Mouse (Mus musculus) limb, embryonic 14.5 days (tissue): ENCODE results near the gene Gnat3. TPM values are rescaled to one million over a fixed set of nuclear protein-coding genes. Genes with fewer than 3 reads are reported as not detected.

ENCODE experiments used
- ATAC-seq: fragments of 200-750 bp; cut with Nextera tagmentation; 2 replicates; pipeline ENCODE4 v1.8.0; 2017; ENCODE audit warnings: low read depth, moderate number of reproducible peaks, moderate TSS enrichment; ENCODE audit not compliant: low FRiP score
- DNase-seq: peaks from one replicate; pipeline ENCODE4 v3.0.0-alpha.2; 2015; ENCODE audit warnings: low spot score
- H3K27ac ChIP-seq: fragments of 300-500 bp; sonication (generic); replicated peaks from 2 replicates; pipeline ENCODE4 v1.5.1; 2014; ENCODE audit warnings: low read depth, mild to moderate bottlenecking, low read length, moderate library complexity, mixed read lengths
- H3K27me3 ChIP-seq: fragments of 300-500 bp; sonication (generic); 2 replicates; pipeline ENCODE4 v1.6.1; 2014; ENCODE audit warnings: low read length, mixed read lengths; ENCODE audit not compliant: control insufficient read depth, insufficient read depth
- H3K36me3 ChIP-seq: fragments of 300-500 bp; sonication (generic); 2 replicates; pipeline ENCODE4 v1.6.1; 2014; ENCODE audit warnings: mild to moderate bottlenecking, low read length, moderate library complexity, mixed read lengths; ENCODE audit not compliant: control insufficient read depth, insufficient read depth
- H3K4me1 ChIP-seq: fragments of 300-500 bp; sonication (generic); 2 replicates; pipeline ENCODE4 v1.6.1; 2014; ENCODE audit warnings: antibody characterized with exemption, low read length, mixed read lengths; ENCODE audit not compliant: control insufficient read depth, insufficient read depth
- H3K4me2 ChIP-seq: fragments of 300-500 bp; sonication (generic); replicated peaks from 2 replicates; pipeline ENCODE4 v1.6.1; 2014; ENCODE audit warnings: low read depth, mild to moderate bottlenecking, low read length, moderate library complexity; ENCODE audit not compliant: severe bottlenecking
- H3K4me3 ChIP-seq: fragments of 300-500 bp; sonication (generic); replicated peaks from 2 replicates; pipeline ENCODE4 v1.5.1; 2014; ENCODE audit warnings: low read length
- H3K9ac ChIP-seq: fragments of 300-500 bp; sonication (generic); 2 replicates; pipeline ENCODE4 v1.6.1; 2014; ENCODE audit warnings: mild to moderate bottlenecking, low read depth, low read length, moderate library complexity; ENCODE audit not compliant: severe bottlenecking
- H3K9me3 ChIP-seq: fragments of 300-500 bp; sonication (generic); 2 replicates; pipeline ENCODE4 v1.6.1; 2016; ENCODE audit warnings: low read length; ENCODE audit not compliant: control insufficient read depth
- POLR2A ChIP-seq: fragments of 200-500 bp; IDR thresholded peaks from 2 replicates; pipeline ENCODE4 v1.8.0; 2012; ENCODE audit warnings: inconsistent platforms, mild to moderate bottlenecking, moderate library complexity, borderline replicate concordance; ENCODE audit not compliant: insufficient read depth, insufficient read length; ENCODE audit errors: extremely low read depth
- WGBS: fragments of 180-500 bp; shearing (Covaris S2); extraction: QIAGEN DNeasy Blood & Tissue Kit; methylation state at CpG from one replicate; pipeline ENCODE4 v1.1.7; 2014; 5-methylcytosine and 5-hydroxymethylcytosine counted together
- polyA plus RNA-seq, 2 experiments: library from polyadenylated mRNA; depleted of rRNA in 1 of 2; stranded (reverse) in 1 of 2; unstranded in 1 of 2; fragments of >200 nt; fragmentation: Nextera tagmentation in 1 of 2; extraction: Ambion mirVana in 1 of 2; gene quantifications; 2 replicates each; pipeline versions ENCODE4 v1.2.1 to v1.2.3; 2012 to 2014

The Gnat3 gene
- not detected in 2 replicates for polyA plus RNA-seq (2012; rRNA removed)
- polyA plus RNA-seq (2014; fragmentation: Nextera tagmentation; extraction: Ambion mirVana), result 0.14 TPM in 1 of 2 replicates, not detected in the other

GRCm38 (mm10) chr5:17962249-17962648 is at the start of gene Gnat3:
Gene Gnat3 (plus strand): TSS chr5:17962549.
- no peaks in the 10 kb centered on the region for H3K4me1 ChIP-seq
- no peak within 1 kb of the TSS for H3K9ac ChIP-seq
- H3K36me3 ChIP-seq, result no peaks in the 10 kb centered on the region
- no peak within 1 kb of the TSS for H3K4me3 ChIP-seq
- H3K27ac ChIP-seq, result no peak within 1 kb of the TSS
- no peaks in the 10 kb centered on the region for H3K27me3 ChIP-seq
- H3K9me3 ChIP-seq, result no peaks in the 10 kb centered on the region
- 80% methylated on average over 5 of the region's 5 CpGs for WGBS
- H3K4me2 ChIP-seq, result no peak within 1 kb of the TSS
- DNase-seq (no peak), ATAC-seq (no peak)
- no peak for TF ChIP-seq POLR2A

GRCm38 (mm10) chr5:17918966-17919365 is 43.4 kb upstream of the Gnat3 start:
- no peak for ATAC-seq
- WGBS, result 68% methylated on average over 5 of the region's 5 CpGs
- no peaks in the 10 kb centered on the region for H3K4me1 ChIP-seq
- H3K27ac ChIP-seq, result no peak overlapping the region
- H3K4me2 ChIP-seq, result no peak overlapping the region
- H3K9me3 ChIP-seq, result no peaks in the 10 kb centered on the region
- no peak for DNase-seq
- H3K27me3 ChIP-seq, result no peaks in the 10 kb centered on the region
- no peak overlapping the region for H3K9ac ChIP-seq
- H3K36me3 ChIP-seq, result no peaks in the 10 kb centered on the region
- no peak overlapping the region for H3K4me3 ChIP-seq
- TF ChIP-seq POLR2A, result no peak

- H3K4me1 ChIP-seq, result no peaks in the 10 kb centered on the region
- TF ChIP-seq POLR2A, result no peak
- no peaks in the 10 kb centered on the region for H3K27me3 ChIP-seq
- H3K4me3 ChIP-seq, result no peak overlapping the region
- no peak for ATAC-seq
- no peaks in the 10 kb centered on the region for H3K36me3 ChIP-seq
- DNase-seq, result no peak
- H3K4me2 ChIP-seq, result no peak overlapping the region
- 80% methylated on average over 3 of the region's 3 CpGs for WGBS
- H3K27ac ChIP-seq, result no peak overlapping the region
- no peak overlapping the region for H3K9ac ChIP-seq
- no peaks in the 10 kb centered on the region for H3K9me3 ChIP-seq
Measured at GRCm38 (mm10) chr5:17923648-17924047, 38.7 kb upstream of the Gnat3 start.

- ATAC-seq, result no peak
- Histone ChIP-seq H3K9me3 (no peaks in the 10 kb centered on the region), H3K9ac (no peak overlapping the region), H3K36me3 (no peaks in the 10 kb centered on the region), H3K4me1 (no peaks in the 10 kb centered on the region), H3K27me3 (no peaks in the 10 kb centered on the region), H3K27ac (no peak overlapping the region), H3K4me2 (no peak overlapping the region), H3K4me3 (no peak overlapping the region)
- 54% methylated on average over 2 of the region's 2 CpGs for WGBS
- DNase-seq, result peak; percentile 27
- TF ChIP-seq POLR2A, result no peak
Measured at GRCm38 (mm10) chr5:17924085-17924518, 38.2 kb upstream of the Gnat3 start.

- Histone ChIP-seq H3K27me3 (no peaks in the 10 kb centered on the region), H3K4me1 (no peaks in the 10 kb centered on the region), H3K4me3 (no peak overlapping the region), H3K27ac (no peak overlapping the region), H3K9me3 (no peaks in the 10 kb centered on the region), H3K4me2 (no peak overlapping the region), H3K36me3 (no peaks in the 10 kb centered on the region), H3K9ac (no peak overlapping the region)
- no peak for TF ChIP-seq POLR2A
- WGBS, result 29% methylated on average over 4 of the region's 4 CpGs
- no peak for ATAC-seq
- DNase-seq, result no peak
Measured at GRCm38 (mm10) chr5:17928471-17928870, 33.9 kb upstream of the Gnat3 start.
